Mouse (Mus musculus): ENCODE results near the gene Pdia6. TPM values are rescaled to one million over a fixed set of nuclear protein-coding genes. Genes with fewer than 3 reads are reported as not detected.

Pdia6 gene
- polyA plus RNA-seq, 1 experiment from 2014 or later = 591 TPM

DNA sequence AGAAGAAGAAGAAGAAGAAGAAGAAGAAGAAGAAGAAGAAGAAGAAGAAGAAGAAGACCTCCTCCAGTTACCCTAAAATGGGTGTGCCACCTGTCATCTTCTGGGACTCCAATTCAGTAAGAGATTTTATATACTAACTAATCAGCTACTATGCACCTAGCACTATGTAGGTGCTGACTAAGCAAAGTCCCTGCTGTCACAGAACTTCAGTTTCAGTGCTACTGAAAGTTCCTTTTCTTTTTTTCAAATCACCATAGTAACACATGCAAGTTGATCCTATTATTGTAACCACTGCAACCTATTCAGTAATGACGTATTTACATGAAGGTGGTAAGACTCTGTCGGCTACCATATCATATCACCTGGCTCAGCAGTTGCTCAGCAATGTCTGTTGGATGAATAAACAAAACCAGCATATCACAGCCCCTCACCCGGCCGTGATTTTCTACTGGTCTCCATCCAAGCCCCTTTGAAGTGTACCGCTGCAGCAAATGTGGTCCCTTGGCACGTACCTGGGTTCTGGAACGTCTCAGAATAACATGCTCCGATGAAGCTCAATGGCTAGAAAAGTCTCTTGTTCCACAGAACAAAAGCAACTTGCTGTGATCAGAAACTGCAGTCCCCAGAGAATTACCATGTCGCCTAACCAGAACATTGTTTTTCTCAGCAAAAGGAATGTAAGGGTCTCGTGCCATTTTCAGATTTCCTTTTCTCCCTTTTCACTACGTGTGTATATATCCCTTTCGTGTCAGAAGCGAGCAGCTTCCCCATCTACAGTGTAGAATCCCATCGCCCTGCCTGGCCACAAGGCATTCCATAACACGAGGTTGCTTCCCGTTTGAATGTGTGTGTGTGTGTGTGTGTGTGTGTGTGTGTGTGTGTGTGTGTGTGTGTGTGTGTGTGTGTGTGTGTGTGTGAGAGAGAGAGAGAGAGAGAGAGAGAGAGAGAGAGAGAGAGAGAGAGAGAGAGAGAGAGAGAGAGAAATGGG, 44.8 kb downstream of the Pdia6 start:
- H3K36me3 ChIP-seq = no peaks in the 10 kb centered on the region
- no peak for ATAC-seq (ENCODE audit: insufficient number of reproducible peaks, insufficient read depth, low FRiP score, low TSS enrichment, low read depth)
- no peak overlapping the region for H3K4me3 ChIP-seq
- no peak overlapping the region for H3K27ac ChIP-seq
- peaks cover 3% of the 10 kb centered on the region; the same call in 1 of the 2 replicates for H3K4me1 ChIP-seq
- no peak overlapping the region for H3K4me2 ChIP-seq
- H3K27me3 ChIP-seq = no peaks in the 10 kb centered on the region
- 68% methylated on average over 16 of the region's 16 CpGs for WGBS
- no peak overlapping the region for H3K9ac ChIP-seq
- no peaks in the 10 kb centered on the region for H3K9me3 ChIP-seq

DNA sequence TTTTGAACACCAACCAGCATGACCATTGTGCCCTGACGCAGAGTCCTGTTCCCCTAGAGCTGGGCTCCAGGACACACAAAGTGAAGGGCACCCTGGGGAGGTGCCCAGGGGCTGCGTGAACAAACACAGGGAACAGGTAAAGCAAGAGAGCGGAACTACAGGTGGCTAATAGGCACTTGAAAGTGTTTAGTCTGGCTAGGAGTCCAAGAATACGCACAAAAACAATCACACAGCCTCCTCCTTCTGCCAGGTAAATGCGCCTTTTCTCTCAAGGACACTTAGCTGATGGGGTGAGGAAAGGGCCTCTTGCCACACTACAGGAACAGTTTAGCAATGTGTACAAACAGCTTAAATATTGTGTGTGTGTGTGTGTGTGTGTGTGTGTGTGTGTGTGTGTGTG, 49.8 kb downstream of the Pdia6 start:
- H3K36me3 ChIP-seq = no peaks in the 10 kb centered on the region
- no peak overlapping the region for H3K9ac ChIP-seq
- no peak for ATAC-seq (ENCODE audit: insufficient number of reproducible peaks, insufficient read depth, low FRiP score, low TSS enrichment, low read depth)
- no peak overlapping the region for H3K4me2 ChIP-seq
- 84% methylated on average over 5 of the region's 5 CpGs for WGBS
- peaks cover 2% of the 10 kb centered on the region; the same call in 1 of the 2 replicates for H3K4me1 ChIP-seq
- no peak overlapping the region for H3K4me3 ChIP-seq
- no peaks in the 10 kb centered on the region for H3K27me3 ChIP-seq
- H3K27ac ChIP-seq = no peak overlapping the region
- H3K9me3 ChIP-seq = no peaks in the 10 kb centered on the region

DNA sequence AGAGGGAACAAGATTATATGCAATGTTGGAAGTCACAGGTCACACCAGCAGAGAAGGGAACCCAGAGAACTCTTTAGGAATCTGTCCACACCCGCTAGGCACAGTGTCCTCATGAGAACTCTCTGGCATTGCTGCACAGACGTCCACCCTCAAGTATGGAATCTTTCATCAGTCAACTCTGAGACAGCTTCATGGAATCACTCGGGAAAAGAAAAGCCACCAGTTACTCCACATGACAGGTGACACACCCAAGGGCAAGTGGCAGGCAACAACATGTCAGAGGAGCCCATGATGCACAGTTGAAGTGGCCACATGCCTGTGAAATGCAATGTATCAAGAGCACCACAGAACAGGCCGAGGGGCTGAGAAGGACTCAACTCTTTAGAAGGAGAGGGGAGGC, 51.6 kb downstream of the Pdia6 start:
- WGBS = 60% methylated on average over 4 of the region's 4 CpGs
- Histone ChIP-seq H3K4me1 (no peaks in the 10 kb centered on the region), H3K27me3 (peaks cover 14% of the 10 kb centered on the region), H3K27ac (no peak overlapping the region), H3K9me3 (no peaks in the 10 kb centered on the region), H3K36me3 (no peaks in the 10 kb centered on the region), H3K9ac (no peak overlapping the region), H3K4me2 (no peak overlapping the region), H3K4me3 (no peak overlapping the region)
- no peak for ATAC-seq (ENCODE audit: insufficient number of reproducible peaks, insufficient read depth, low FRiP score, low TSS enrichment, low read depth)

DNA sequence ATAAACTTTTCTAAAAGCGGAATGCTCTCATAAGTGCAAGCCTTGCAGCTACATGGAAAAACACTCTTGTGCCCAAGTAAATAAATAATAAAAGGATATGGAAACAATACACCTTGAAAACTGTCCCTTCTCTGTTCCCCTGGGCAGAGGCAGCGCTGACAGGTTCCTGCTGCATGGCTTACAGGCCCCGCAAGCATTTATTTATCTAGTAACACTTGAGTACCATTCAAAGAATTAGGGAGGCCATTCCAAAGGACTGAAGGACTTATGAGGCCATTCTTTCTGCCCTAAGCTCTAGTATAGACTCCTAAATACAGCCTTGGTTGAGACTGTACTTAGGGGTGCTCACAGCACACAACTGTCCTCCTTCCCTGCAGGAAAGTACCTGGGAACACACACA, 52.1 kb downstream of the Pdia6 start:
- ATAC-seq (ENCODE audit: insufficient number of reproducible peaks, insufficient read depth, low FRiP score, low TSS enrichment, low read depth) = no peak
- H3K27ac ChIP-seq = no peak overlapping the region
- H3K4me3 ChIP-seq = no peak overlapping the region
- H3K36me3 ChIP-seq = no peaks in the 10 kb centered on the region
- no peak overlapping the region for H3K4me2 ChIP-seq
- no peaks in the 10 kb centered on the region for H3K9me3 ChIP-seq
- H3K4me1 ChIP-seq = no peaks in the 10 kb centered on the region
- H3K27me3 ChIP-seq = peaks cover 19% of the 10 kb centered on the region
- no peak overlapping the region for H3K9ac ChIP-seq
- 73% methylated on average over 3 of the region's 3 CpGs for WGBS

DNA sequence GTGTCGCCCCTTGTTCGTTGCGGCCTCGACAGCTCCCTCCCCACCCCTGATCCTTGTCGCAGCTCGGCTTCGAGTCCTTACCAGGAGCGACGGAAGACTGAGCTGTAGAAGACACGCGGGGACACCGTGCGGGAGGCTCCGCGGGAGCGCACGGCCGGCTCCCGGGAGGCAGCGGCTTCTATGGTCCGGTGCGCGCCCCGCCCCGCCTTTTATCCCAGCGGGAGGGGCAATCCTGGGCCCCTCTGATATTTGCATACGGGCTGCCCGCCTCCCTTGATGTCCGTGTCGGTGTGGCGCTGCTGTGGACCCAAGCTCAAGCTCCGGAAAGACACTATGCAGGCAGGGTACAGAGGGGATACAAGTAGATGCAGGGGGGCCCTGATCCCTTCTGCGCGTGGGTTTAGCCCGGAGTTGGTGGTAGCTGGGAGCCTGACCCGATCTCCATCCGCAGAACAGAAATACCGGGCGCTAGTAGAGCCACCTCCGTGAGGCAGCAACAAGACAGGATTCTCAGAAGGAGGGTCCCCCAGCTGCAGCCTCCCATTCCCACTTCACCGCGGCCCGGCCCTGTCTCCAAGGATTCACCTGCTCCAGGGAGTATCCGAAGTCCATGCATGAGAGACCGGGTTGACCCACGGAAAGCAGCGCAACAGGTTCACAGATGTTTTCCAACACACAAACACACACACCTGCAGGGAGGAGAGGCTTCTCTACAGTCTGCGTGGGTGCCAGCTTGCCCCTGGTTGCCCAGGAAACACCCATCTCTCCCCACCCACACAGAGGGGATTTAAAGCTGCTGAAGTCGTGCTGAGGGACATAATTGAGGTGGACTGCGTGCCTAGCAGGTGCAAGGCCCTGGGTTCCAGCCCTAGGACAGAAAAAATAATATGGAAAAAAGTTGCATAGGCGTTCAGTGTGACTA, 58.5 kb downstream of the Pdia6 start:
- H3K4me2 ChIP-seq = peak overlapping the region; percentile 89
- no peak; the same call in 1 of the 2 replicates for ATAC-seq (ENCODE audit: insufficient number of reproducible peaks, insufficient read depth, low FRiP score, low TSS enrichment, low read depth)

DNA sequence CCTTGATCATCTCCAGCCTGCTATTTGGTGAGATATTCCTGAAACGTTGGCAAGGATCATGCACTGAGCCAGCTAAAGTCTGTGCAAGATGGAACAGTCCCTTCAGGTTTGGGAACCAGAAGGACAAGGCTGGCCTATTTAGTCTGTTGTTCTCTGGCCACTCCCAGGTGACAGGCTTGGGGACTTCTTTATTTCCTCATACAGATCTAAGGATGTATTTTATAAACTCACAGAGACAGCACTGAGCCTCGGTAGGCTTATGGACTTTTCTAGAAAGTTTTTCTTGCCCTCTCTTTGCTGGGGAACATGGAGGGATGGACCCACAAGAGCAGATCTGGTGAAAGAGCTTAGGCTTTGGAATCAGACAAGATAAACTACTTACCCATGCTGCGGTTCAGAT, 62.9 kb downstream of the Pdia6 start, which contains the start of gene Atp6v1c2:
Gene Atp6v1c2 (minus strand): TSS at position 101 of the 400 bp plus-strand sequence.
- peaks cover 9% of the 10 kb centered on the region for H3K4me1 ChIP-seq
- WGBS = 65% methylated on average over 3 of the region's 3 CpGs
- H3K36me3 ChIP-seq = no peaks in the 10 kb centered on the region
- H3K27ac ChIP-seq = no peak within 1 kb of the TSS
- H3K9ac ChIP-seq = no peak within 1 kb of the TSS
- H3K27me3 ChIP-seq = peaks cover 31% of the 10 kb centered on the region
- no peak within 1 kb of the TSS for H3K4me2 ChIP-seq
- H3K4me3 ChIP-seq = no peak within 1 kb of the TSS
- no peaks in the 10 kb centered on the region for H3K9me3 ChIP-seq
- no peak for ATAC-seq (ENCODE audit: insufficient number of reproducible peaks, insufficient read depth, low FRiP score, low TSS enrichment, low read depth)

More for the DNA sequence above, 58.5 kb downstream of the Pdia6 start:
- H3K36me3 ChIP-seq = no peaks in the 10 kb centered on the region
- 3% methylated on average over 51 of the region's 51 CpGs for WGBS
- no peak overlapping the region for H3K27ac ChIP-seq
- peaks cover 57% of the 10 kb centered on the region for H3K27me3 ChIP-seq
- peak overlapping the region; percentile 48 for H3K4me3 ChIP-seq
- no peaks in the 10 kb centered on the region for H3K9me3 ChIP-seq
- peaks cover 12% of the 10 kb centered on the region for H3K4me1 ChIP-seq
- H3K9ac ChIP-seq = peak overlapping the region; percentile 67

DNA sequence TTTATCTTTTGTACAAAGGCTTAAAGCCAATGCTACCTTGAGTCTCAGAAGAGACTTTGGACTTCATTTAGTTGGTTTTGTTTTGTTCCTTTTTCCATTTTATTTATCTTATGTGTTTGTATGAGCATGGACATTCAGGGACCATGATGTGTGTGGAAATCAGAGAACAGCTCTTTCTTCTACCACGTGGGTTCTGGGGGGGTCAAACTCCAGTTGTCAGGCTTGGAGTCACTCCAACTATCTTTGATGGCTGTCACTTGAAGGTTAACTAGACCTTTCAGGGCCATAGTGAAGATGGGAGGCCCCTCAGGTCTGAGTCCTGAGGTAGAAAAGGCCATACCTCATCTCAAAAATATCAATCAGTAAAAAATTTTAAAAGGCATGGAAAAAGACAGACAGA, 67.1 kb downstream of the Pdia6 start:
- H3K36me3 ChIP-seq = no peaks in the 10 kb centered on the region
- WGBS = 18% methylated on average over 1 of the region's 1 CpGs
- no peaks in the 10 kb centered on the region for H3K4me1 ChIP-seq
- H3K9me3 ChIP-seq = no peaks in the 10 kb centered on the region
- 0 out of 2 replicates have a peak, but pooled peaks cover 5% of the 10 kb centered on the region for H3K27me3 ChIP-seq
- no peak overlapping the region for H3K9ac ChIP-seq
- no peak overlapping the region for H3K4me2 ChIP-seq
- no peak overlapping the region for H3K4me3 ChIP-seq
- ATAC-seq (ENCODE audit: insufficient number of reproducible peaks, insufficient read depth, low FRiP score, low TSS enrichment, low read depth) = no peak
- no peak overlapping the region for H3K27ac ChIP-seq

Other genes starting within 250 kb of the Pdia6 start
- 0.70 and 0.80 TPM in 2 replicates for gene Kcnf1, start 89.7 kb upstream of the Pdia6 start, polyA plus RNA-seq (2015; fragmentation: Nextera tagmentation; extraction: Ambion mirVana)
- 0.94 and 1.6 TPM in 2 replicates for gene Atp6v1c2, start 62.8 kb downstream of the Pdia6 start, polyA plus RNA-seq (2015; fragmentation: Nextera tagmentation; extraction: Ambion mirVana)
- 27.7 and 28.7 TPM in 2 replicates for gene Nol10, start 81.9 kb downstream of the Pdia6 start, polyA plus RNA-seq (2015; fragmentation: Nextera tagmentation; extraction: Ambion mirVana)

All from embryonic facial prominence, embryonic 13.5 days (tissue).